Mouse (Mus musculus): ENCODE data around the gene Xrcc4. TPM values are rescaled to one million over a fixed set of nuclear protein-coding genes. Genes with fewer than 3 reads are reported as not detected.

Gene Xrcc4
- polyA plus RNA-seq, 1 experiment from 2014 or later = 15.6 TPM

DNA sequence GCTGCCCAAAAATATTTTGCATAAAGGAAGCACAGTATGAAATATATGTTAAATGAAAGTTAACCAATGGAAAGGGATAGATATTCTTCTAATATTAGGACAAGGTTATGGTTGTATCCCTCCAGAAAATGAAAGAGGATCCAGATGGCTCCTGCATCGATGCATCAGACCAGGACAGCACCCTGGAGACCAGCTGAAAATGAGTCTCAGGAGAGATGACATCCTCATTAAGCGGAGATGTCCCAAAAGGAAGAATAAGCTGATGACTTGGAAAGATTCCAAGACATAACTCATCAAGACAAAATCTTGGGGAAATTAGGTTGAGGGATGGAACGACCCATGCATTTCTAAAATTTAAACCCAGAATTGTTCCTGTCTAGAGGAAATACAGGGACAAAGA lies 37.0 kb downstream of the Xrcc4 start:
- WGBS = 53% methylated on average over 3 of the region's 3 CpGs
- Histone ChIP-seq H3K4me2 (ENCODE audit: low read length) (no peak overlapping the region), H3K9me3 (ENCODE audit: control insufficient read depth, low read length) (no peaks in the 10 kb centered on the region), H3K27ac (replicated peaks; ENCODE audit: low read depth, low read length) (no peak overlapping the region), H3K4me3 (replicated peaks; ENCODE audit: low read depth, low read length) (no peak overlapping the region), H3K27me3 (ENCODE audit: control insufficient read depth, insufficient read depth, low read length) (no peaks in the 10 kb centered on the region), H3K4me1 (ENCODE audit: control insufficient read depth, insufficient read depth, low read length) (no peaks in the 10 kb centered on the region), H3K9ac (replicated peaks; ENCODE audit: low read length) (no peak overlapping the region), H3K36me3 (ENCODE audit: control insufficient read depth, insufficient read depth, low read length) (no peaks in the 10 kb centered on the region)
- DNase-seq = no peak
- no peak for ATAC-seq (ENCODE audit: low FRiP score, low TSS enrichment)

DNA sequence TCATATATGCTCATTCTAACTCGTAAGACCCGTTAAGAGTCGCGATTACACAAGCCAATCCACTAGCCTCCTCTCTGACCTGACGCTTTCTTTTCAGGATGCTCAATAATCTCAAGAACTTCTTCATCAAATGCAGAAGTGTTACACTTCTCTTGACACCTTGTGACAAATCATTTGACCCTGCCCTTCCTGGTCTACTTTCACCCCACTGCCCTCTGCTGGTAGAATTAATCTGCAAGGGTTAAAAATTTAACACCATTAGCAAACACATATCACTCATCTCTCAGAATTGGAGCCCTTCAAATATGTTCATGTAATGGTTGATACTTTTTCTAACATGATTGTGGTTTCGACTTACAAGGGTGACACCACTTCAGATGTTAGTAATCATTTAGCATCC lies 37.7 kb downstream of the Xrcc4 start:
- WGBS = 78% methylated on average over 6 of the region's 6 CpGs

DNA sequence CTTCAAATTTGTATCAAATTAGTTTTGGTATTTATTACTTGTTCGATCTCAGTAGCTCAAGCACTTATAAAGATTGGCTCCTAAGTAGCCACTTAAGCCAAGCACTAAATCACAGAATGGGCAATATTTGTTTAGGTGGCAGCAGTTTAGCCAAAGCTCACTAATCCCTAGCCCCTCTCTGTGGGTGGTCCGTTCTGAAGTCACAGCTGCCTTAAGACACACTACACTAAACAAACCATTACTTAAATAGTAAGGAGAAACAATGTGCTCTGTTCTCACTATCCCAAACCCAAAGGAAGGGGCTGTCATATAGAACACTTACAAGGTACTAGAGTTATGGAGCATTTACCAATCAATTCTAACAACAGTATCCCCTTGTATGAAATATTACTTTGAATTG lies 49.8 kb downstream of the Xrcc4 start:
- Histone ChIP-seq H3K9ac (replicated peaks; ENCODE audit: low read length) (no peak overlapping the region), H3K4me2 (ENCODE audit: low read length) (no peak overlapping the region), H3K4me3 (replicated peaks; ENCODE audit: low read depth, low read length) (no peak overlapping the region), H3K9me3 (ENCODE audit: control insufficient read depth, low read length) (no peaks in the 10 kb centered on the region), H3K27ac (replicated peaks; ENCODE audit: low read depth, low read length) (no peak overlapping the region), H3K27me3 (ENCODE audit: control insufficient read depth, insufficient read depth, low read length) (no peaks in the 10 kb centered on the region), H3K4me1 (ENCODE audit: control insufficient read depth, insufficient read depth, low read length) (no peaks in the 10 kb centered on the region), H3K36me3 (ENCODE audit: control insufficient read depth, insufficient read depth, low read length) (no peaks in the 10 kb centered on the region)
- ATAC-seq (ENCODE audit: low FRiP score, low TSS enrichment) = no peak
- peak; percentile 33 for DNase-seq
- 6% methylated on average over 2 of the region's 2 CpGs for WGBS

More for the DNA sequence above, 37.7 kb downstream of the Xrcc4 start:
- Histone ChIP-seq H3K9me3 (ENCODE audit: control insufficient read depth, low read length) (no peaks in the 10 kb centered on the region), H3K4me1 (ENCODE audit: control insufficient read depth, insufficient read depth, low read length) (no peaks in the 10 kb centered on the region), H3K4me2 (ENCODE audit: low read length) (no peak overlapping the region), H3K27ac (replicated peaks; ENCODE audit: low read depth, low read length) (no peak overlapping the region), H3K27me3 (ENCODE audit: control insufficient read depth, insufficient read depth, low read length) (no peaks in the 10 kb centered on the region), H3K9ac (replicated peaks; ENCODE audit: low read length) (no peak overlapping the region), H3K4me3 (replicated peaks; ENCODE audit: low read depth, low read length) (no peak overlapping the region), H3K36me3 (ENCODE audit: control insufficient read depth, insufficient read depth, low read length) (no peaks in the 10 kb centered on the region)
- ATAC-seq (ENCODE audit: low FRiP score, low TSS enrichment) = no peak
- DNase-seq = peak; percentile 5

DNA sequence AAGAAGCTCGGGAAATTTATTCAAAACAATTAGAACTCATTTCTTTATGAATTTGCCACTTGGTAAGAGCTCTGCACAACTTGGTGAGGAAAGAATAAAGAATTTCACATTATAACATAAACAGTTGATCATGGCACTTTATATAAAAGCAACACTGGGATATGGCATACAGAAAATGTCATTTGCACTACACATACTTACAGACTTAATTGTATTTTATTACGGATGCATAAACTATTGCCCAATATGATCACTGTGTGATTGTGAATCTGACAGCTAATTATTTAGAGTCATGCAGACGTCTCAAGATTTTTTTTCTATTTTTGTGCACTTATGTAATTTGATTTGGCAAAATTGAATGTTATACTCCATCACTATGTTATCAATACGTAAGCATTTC lies 56.4 kb downstream of the Xrcc4 start:
- Histone ChIP-seq H3K4me1 (ENCODE audit: control insufficient read depth, insufficient read depth, low read length) (no peaks in the 10 kb centered on the region), H3K9ac (replicated peaks; ENCODE audit: low read length) (no peak overlapping the region), H3K27me3 (ENCODE audit: control insufficient read depth, insufficient read depth, low read length) (no peaks in the 10 kb centered on the region), H3K36me3 (ENCODE audit: control insufficient read depth, insufficient read depth, low read length) (no peaks in the 10 kb centered on the region), H3K9me3 (ENCODE audit: control insufficient read depth, low read length) (no peaks in the 10 kb centered on the region), H3K4me3 (replicated peaks; ENCODE audit: low read depth, low read length) (no peak overlapping the region), H3K27ac (replicated peaks; ENCODE audit: low read depth, low read length) (no peak overlapping the region), H3K4me2 (ENCODE audit: low read length) (no peak overlapping the region)
- ATAC-seq (ENCODE audit: low FRiP score, low TSS enrichment) (no peak), DNase-seq (no peak)
- 68% methylated on average over 4 of the region's 4 CpGs for WGBS

DNA sequence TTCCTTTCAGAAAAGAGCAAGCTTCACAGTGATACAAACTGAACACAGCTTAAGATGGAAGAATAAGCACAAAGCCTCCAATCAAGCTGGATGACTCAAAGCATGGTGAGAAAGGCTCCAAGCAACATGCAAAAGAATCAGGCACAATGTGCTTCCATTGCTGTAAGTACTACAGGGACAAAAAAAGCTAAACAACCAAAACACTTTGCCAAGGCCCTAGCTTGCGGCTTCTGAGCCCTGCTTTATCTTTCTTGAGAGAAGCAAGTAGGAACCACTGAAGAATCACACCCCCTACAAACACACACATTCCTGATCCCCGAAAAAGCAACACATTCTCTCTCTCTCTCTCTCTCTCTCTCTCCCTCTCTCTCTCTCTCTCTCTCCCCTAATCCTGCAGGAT lies 56.9 kb downstream of the Xrcc4 start:
- ATAC-seq (ENCODE audit: low FRiP score, low TSS enrichment) (no peak), DNase-seq (no peak)
- Histone ChIP-seq H3K9me3 (ENCODE audit: control insufficient read depth, low read length) (no peaks in the 10 kb centered on the region), H3K36me3 (ENCODE audit: control insufficient read depth, insufficient read depth, low read length) (no peaks in the 10 kb centered on the region), H3K9ac (replicated peaks; ENCODE audit: low read length) (no peak overlapping the region), H3K4me1 (ENCODE audit: control insufficient read depth, insufficient read depth, low read length) (no peaks in the 10 kb centered on the region), H3K27me3 (ENCODE audit: control insufficient read depth, insufficient read depth, low read length) (no peaks in the 10 kb centered on the region), H3K4me3 (replicated peaks; ENCODE audit: low read depth, low read length) (no peak overlapping the region), H3K27ac (replicated peaks; ENCODE audit: low read depth, low read length) (no peak overlapping the region), H3K4me2 (ENCODE audit: low read length) (no peak overlapping the region)
- 32% methylated on average over 2 of the region's 2 CpGs for WGBS

DNA sequence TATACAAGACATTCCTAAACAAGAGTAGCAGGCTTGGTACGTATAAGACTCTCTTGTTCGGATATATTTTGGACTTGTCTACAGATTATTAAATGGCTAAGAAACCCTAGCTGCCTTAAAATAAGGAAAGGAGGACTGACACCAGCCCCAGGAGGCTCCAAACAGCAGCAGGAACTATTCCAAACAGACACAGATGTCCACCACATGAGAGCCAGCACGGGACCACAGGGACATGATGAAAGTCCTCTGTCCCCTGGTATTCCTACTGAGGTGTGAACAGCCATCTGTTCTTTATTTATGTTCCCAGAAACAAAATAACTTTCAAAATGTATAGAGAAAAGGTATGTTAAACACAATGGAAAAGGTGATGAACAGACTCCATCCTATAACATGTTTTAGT lies 58.5 kb downstream of the Xrcc4 start:
- Histone ChIP-seq H3K9me3 (ENCODE audit: control insufficient read depth, low read length) (no peaks in the 10 kb centered on the region), H3K4me1 (ENCODE audit: control insufficient read depth, insufficient read depth, low read length) (no peaks in the 10 kb centered on the region), H3K27ac (replicated peaks; ENCODE audit: low read depth, low read length) (no peak overlapping the region), H3K9ac (replicated peaks; ENCODE audit: low read length) (no peak overlapping the region), H3K27me3 (ENCODE audit: control insufficient read depth, insufficient read depth, low read length) (no peaks in the 10 kb centered on the region), H3K4me3 (replicated peaks; ENCODE audit: low read depth, low read length) (no peak overlapping the region), H3K36me3 (ENCODE audit: control insufficient read depth, insufficient read depth, low read length) (no peaks in the 10 kb centered on the region), H3K4me2 (ENCODE audit: low read length) (no peak overlapping the region)
- ATAC-seq (ENCODE audit: low FRiP score, low TSS enrichment) (no peak), DNase-seq (no peak)
- WGBS = 93% methylated on average over 3 of the region's 3 CpGs

DNA sequence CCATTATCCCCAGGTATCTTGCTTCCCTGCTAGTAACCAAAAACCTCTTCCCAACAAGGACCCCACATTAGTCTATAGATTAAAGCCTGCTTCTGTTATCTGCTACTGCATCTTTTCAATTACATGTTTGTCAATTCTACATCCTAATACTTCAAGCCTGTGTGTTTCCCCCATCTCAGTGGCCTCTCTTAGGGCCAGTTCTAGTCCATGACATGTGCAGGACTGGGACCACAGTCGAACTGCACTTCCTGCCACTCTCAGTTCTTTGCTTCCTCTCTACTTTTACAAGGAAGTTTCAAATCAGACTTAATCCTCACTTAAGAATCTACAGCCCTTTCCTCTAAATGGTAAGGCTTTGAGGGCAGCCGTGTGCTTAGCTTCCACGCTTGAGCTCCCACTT lies 76.8 kb downstream of the Xrcc4 start:
- Histone ChIP-seq H3K4me3 (replicated peaks; ENCODE audit: low read depth, low read length) (no peak overlapping the region), H3K9me3 (ENCODE audit: control insufficient read depth, low read length) (no peaks in the 10 kb centered on the region; the same call in 1 of the 2 replicates), H3K36me3 (ENCODE audit: control insufficient read depth, insufficient read depth, low read length) (no peaks in the 10 kb centered on the region), H3K27me3 (ENCODE audit: control insufficient read depth, insufficient read depth, low read length) (no peaks in the 10 kb centered on the region), H3K4me2 (ENCODE audit: low read length) (no peak overlapping the region), H3K4me1 (ENCODE audit: control insufficient read depth, insufficient read depth, low read length) (no peaks in the 10 kb centered on the region), H3K27ac (replicated peaks; ENCODE audit: low read depth, low read length) (no peak overlapping the region), H3K9ac (replicated peaks; ENCODE audit: low read length) (no peak overlapping the region)
- DNase-seq = no peak
- ATAC-seq (ENCODE audit: low FRiP score, low TSS enrichment) = no peak
- 21% methylated on average over 3 of the region's 3 CpGs for WGBS

DNA sequence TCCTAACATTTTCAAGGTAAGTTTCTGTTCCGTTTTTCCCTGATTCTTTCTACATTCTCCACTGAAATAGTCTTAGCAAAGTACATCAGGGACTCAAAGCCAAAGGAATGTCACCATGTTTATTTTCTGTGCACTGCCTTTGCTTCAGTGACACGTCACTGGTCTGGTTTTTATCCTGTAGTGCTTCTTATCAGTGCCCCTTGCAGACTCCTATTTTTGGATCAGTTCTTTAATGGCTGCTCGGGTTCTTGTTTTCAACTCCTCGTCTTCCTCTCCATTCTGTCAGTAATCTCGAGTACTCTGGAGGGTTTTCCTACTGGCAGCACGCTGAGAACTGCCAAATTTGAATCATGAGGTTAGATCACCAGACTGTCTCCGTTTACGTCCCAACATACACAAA lies 77.2 kb downstream of the Xrcc4 start:
- H3K9me3 ChIP-seq (ENCODE audit: control insufficient read depth, low read length) = no peaks in the 10 kb centered on the region; the same call in 1 of the 2 replicates
- no peak overlapping the region for H3K9ac ChIP-seq (replicated peaks; ENCODE audit: low read length)
- 71% methylated on average over 8 of the region's 8 CpGs for WGBS
- no peak overlapping the region for H3K27ac ChIP-seq (replicated peaks; ENCODE audit: low read depth, low read length)
- ATAC-seq (ENCODE audit: low FRiP score, low TSS enrichment) (no peak), DNase-seq (no peak)
- no peaks in the 10 kb centered on the region for H3K27me3 ChIP-seq (ENCODE audit: control insufficient read depth, insufficient read depth, low read length)
- no peaks in the 10 kb centered on the region for H3K4me1 ChIP-seq (ENCODE audit: control insufficient read depth, insufficient read depth, low read length)
- no peak overlapping the region for H3K4me2 ChIP-seq (ENCODE audit: low read length)
- H3K36me3 ChIP-seq (ENCODE audit: control insufficient read depth, insufficient read depth, low read length) = no peaks in the 10 kb centered on the region
- no peak overlapping the region for H3K4me3 ChIP-seq (replicated peaks; ENCODE audit: low read depth, low read length)

DNA sequence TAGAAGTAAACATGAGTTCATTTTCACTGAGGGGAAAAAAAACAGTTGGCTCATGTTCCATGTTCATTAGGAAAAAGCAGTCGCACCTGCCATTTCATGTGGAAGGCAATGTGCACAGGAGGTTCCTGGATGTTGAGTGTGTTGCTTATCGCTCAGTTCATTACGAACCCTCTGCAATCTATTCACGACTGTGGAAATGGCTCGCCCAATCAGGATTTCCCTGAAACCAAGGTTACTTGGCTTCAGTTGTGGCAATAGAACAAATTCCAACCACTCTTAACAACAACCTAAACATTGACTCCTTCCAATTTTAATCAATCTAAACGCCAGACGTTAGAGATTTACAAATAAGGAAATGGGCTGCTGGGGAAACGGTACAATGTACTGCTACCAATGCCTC lies 78.3 kb downstream of the Xrcc4 start:
- DNase-seq = no peak
- ATAC-seq (ENCODE audit: low FRiP score, low TSS enrichment) = no peak
- no peaks in the 10 kb centered on the region for H3K27me3 ChIP-seq (ENCODE audit: control insufficient read depth, insufficient read depth, low read length)
- no peaks in the 10 kb centered on the region; the same call in 1 of the 2 replicates for H3K9me3 ChIP-seq (ENCODE audit: control insufficient read depth, low read length)
- no peaks in the 10 kb centered on the region for H3K4me1 ChIP-seq (ENCODE audit: control insufficient read depth, insufficient read depth, low read length)
- H3K4me2 ChIP-seq (ENCODE audit: low read length) = no peak overlapping the region
- H3K4me3 ChIP-seq (replicated peaks; ENCODE audit: low read depth, low read length) = no peak overlapping the region
- no peak overlapping the region for H3K9ac ChIP-seq (replicated peaks; ENCODE audit: low read length)
- no peak overlapping the region for H3K27ac ChIP-seq (replicated peaks; ENCODE audit: low read depth, low read length)
- H3K36me3 ChIP-seq (ENCODE audit: control insufficient read depth, insufficient read depth, low read length) = no peaks in the 10 kb centered on the region
- WGBS = 88% methylated on average over 8 of the region's 8 CpGs

Measured in midbrain, embryonic 14.5 days (tissue).